Mouse (Mus musculus): ENCODE data around the gene Ciapin1. TPM values are rescaled to one million over a fixed set of nuclear protein-coding genes. Genes with fewer than 3 reads are reported as not detected.

Ciapin1 gene
- polyA plus RNA-seq, 1 experiment from 2014 or later: 104 TPM

DNA sequence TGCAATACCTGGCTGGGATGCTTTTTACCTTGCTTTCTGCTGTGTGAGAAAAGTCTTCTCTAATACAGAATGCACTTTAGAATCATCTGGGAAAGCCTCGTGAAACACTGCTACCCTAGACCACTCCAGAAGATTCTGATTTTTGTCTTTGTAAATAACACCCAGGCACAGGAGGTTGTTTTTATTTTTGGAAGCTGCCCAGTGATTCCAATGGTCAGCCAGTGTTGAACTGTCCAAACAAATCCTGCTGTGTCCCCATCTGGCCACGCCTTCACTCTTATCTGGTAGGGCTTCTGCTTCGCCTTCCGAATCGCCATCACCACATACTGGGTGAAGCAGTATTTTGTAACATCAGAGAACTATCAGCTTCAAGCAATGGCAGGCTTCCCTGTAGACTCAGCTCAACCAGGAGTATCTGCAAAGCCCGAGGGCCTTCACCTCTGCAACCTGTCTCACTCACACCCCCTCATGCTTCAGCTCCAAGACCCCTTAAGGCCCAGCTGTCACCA is 18.4 kb downstream of the Ciapin1 start:
- no peak for ATAC-seq (ENCODE audit: borderline replicate concordance, extremely low read depth, low FRiP score, low TSS enrichment)
- WGBS: 60% methylated on average over 6 of the region's 6 CpGs
- H3K4me2 ChIP-seq: no peak overlapping the region
- H3K9me3 ChIP-seq: no peaks in the 10 kb centered on the region
- no peak overlapping the region for H3K4me3 ChIP-seq
- H3K36me3 ChIP-seq: peaks cover 32% of the 10 kb centered on the region
- H3K27ac ChIP-seq: no peak overlapping the region
- no peaks in the 10 kb centered on the region for H3K27me3 ChIP-seq
- H3K4me1 ChIP-seq: no peaks in the 10 kb centered on the region
- H3K9ac ChIP-seq: no peak overlapping the region

DNA sequence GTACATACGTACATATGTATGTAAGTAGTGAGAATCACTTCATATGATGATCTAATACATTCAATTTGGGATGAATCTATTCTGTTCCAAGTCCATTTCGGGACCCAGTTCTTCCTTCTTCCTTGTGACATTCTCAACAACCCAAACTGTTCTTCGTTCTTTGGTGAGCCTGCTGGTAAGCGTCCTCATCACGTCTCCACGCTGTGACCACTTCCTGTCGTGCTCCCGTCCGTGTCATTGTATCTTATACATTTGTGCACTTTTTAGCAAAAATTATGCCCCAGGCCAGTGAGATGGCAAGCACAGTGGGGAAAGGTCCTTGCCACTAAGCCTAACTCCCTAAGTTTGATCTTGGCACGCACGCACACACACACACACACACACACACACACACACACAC is 20.2 kb downstream of the Ciapin1 start:
- Histone ChIP-seq H3K9ac (no peak overlapping the region), H3K9me3 (no peaks in the 10 kb centered on the region), H3K4me3 (no peak overlapping the region), H3K27ac (no peak overlapping the region), H3K4me2 (no peak overlapping the region), H3K4me1 (no peaks in the 10 kb centered on the region), H3K27me3 (no peaks in the 10 kb centered on the region), H3K36me3 (peaks cover 17% of the 10 kb centered on the region)
- ATAC-seq (ENCODE audit: borderline replicate concordance, extremely low read depth, low FRiP score, low TSS enrichment): no peak
- 70% methylated on average over 11 of the region's 11 CpGs for WGBS

DNA sequence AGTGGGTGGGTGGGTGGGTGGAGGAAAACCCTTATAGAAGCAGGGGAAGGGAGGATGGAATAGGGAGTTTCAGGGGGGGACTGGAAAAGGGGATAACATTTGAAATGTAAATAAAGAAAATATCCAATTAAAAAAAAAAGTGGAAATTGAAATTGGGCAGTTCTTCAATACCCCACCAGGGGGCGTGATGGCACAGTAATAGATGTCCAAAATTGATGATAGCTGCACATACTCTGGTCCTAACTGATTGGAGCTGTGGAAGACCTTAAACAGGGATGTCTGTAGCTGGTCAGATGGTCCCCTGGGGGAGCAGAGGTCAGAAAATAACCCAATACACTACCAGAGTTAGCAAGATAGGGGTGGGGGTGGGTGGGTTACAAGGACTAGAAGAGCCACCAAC is 23.6 kb downstream of the Ciapin1 start:
- Histone ChIP-seq H3K27me3 (no peaks in the 10 kb centered on the region), H3K27ac (no peak overlapping the region), H3K4me3 (no peak overlapping the region), H3K4me2 (no peak overlapping the region), H3K9ac (no peak overlapping the region), H3K9me3 (no peaks in the 10 kb centered on the region), H3K4me1 (no peaks in the 10 kb centered on the region), H3K36me3 (no peaks in the 10 kb centered on the region)
- WGBS: 0% methylated on average over 1 of the region's 1 CpGs
- no peak for ATAC-seq (ENCODE audit: borderline replicate concordance, extremely low read depth, low FRiP score, low TSS enrichment)

DNA sequence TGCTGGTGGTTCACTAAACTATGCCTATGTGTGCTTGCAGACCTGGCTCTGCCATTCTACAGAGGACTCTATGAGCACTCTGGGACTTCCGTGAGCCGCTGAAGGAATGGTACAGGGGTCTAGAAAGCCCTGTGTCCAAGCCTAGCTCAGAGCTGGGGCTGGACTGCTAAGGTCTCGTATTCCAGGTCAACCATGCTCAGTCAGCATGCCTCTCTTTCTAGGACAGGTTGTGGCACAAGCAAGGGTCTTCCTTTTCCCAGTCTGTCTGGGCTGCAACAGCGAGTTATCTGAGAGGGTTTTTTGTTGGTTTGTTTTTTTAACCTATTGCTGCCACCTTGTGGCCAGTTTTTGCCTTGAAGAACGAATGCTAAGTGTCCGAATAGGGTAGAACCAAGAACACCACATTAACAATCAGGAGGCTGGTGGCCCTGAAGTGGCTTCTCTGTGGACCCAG is 25.5 kb downstream of the Ciapin1 start:
- H3K9me3 ChIP-seq: no peaks in the 10 kb centered on the region
- no peak overlapping the region for H3K4me2 ChIP-seq
- H3K4me1 ChIP-seq: no peaks in the 10 kb centered on the region
- WGBS: 32% methylated on average over 6 of the region's 6 CpGs
- H3K27me3 ChIP-seq: no peaks in the 10 kb centered on the region
- H3K9ac ChIP-seq: no peak overlapping the region
- no peak overlapping the region for H3K4me3 ChIP-seq
- no peaks in the 10 kb centered on the region for H3K36me3 ChIP-seq
- ATAC-seq (ENCODE audit: borderline replicate concordance, extremely low read depth, low FRiP score, low TSS enrichment): peak; percentile 61; the same call in 1 of the 2 replicates
- no peak overlapping the region for H3K27ac ChIP-seq

DNA sequence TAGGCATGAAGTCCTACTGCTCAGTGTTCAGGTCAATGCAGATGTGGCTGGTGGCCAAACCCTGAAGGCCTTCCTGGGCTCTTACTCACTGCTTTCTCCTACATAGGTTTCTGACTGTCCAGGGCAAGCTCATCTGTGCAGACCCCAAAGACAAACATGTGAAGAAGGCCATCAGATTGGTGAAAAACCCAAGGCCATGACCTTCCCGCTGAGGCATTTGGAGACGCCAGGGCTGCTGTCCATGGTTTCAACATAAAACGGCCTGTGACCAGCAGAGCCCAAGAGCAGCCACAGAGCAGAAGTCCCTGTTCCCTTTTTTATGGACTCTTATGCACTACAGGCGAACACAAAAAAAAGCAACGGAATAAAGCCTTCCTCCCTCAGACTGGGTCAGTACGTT is 26.5 kb downstream of the Ciapin1 start:
- Histone ChIP-seq H3K36me3 (no peaks in the 10 kb centered on the region), H3K9ac (no peak overlapping the region), H3K9me3 (no peaks in the 10 kb centered on the region), H3K4me3 (no peak overlapping the region), H3K27me3 (no peaks in the 10 kb centered on the region), H3K4me1 (no peaks in the 10 kb centered on the region), H3K4me2 (no peak overlapping the region), H3K27ac (no peak overlapping the region)
- no peak for ATAC-seq (ENCODE audit: borderline replicate concordance, extremely low read depth, low FRiP score, low TSS enrichment)
- 55% methylated on average over 6 of the region's 6 CpGs for WGBS

DNA sequence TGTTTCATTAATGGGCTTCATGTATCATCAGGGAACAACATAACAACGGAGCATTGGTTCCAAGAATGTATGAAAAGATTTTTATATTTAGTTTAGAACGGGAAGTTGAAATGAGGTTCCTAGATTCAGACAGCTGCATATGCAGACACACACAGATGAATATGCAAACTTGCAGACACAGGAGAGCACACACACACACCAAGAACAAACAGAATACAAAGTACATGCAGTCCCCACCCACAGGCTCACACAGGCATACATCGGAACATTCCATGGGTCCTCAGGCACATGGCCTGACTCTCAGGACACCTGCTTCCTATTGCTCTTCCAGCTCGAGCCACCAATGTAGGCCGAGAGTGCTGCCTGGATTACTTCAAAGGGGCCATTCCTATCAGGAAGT is 27.3 kb downstream of the Ciapin1 start:
- H3K4me1 ChIP-seq: no peaks in the 10 kb centered on the region
- no peak overlapping the region for H3K4me2 ChIP-seq
- no peak overlapping the region for H3K9ac ChIP-seq
- no peaks in the 10 kb centered on the region for H3K9me3 ChIP-seq
- WGBS: 63% methylated on average over 5 of the region's 5 CpGs
- no peak for ATAC-seq (ENCODE audit: borderline replicate concordance, extremely low read depth, low FRiP score, low TSS enrichment)
- H3K27me3 ChIP-seq: no peaks in the 10 kb centered on the region
- H3K27ac ChIP-seq: no peak overlapping the region
- no peaks in the 10 kb centered on the region for H3K36me3 ChIP-seq
- H3K4me3 ChIP-seq: no peak overlapping the region

DNA sequence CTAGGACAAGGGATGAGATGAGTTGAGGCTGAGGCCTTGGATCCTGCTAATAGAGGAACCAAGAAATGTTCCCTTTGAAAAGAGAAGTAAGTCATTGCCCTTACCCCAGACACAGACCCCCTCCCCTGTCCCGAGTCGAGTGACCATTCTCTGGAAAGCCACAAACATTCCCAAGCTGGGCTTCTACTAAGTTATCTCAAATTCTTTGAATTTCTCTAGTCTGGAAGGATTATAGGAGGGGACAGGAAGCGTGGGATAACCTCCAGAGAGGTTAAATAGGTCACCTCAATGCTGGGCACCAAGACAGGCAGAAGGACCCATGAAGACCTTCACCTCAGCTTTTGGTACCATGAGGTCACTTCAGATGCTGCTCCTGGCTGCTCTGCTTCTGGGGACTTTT is 28.0 kb downstream of the Ciapin1 start, which contains the start of gene Ccl17:
Gene Ccl17 (plus strand): TSS at position 301 of the 400 bp plus-strand sequence.
- Histone ChIP-seq H3K9me3 (no peaks in the 10 kb centered on the region), H3K4me2 (no peak within 1 kb of the TSS), H3K9ac (no peak within 1 kb of the TSS), H3K27me3 (no peaks in the 10 kb centered on the region), H3K36me3 (no peaks in the 10 kb centered on the region), H3K4me3 (no peak within 1 kb of the TSS), H3K27ac (no peak within 1 kb of the TSS), H3K4me1 (no peaks in the 10 kb centered on the region)
- no peak for ATAC-seq (ENCODE audit: borderline replicate concordance, extremely low read depth, low FRiP score, low TSS enrichment)
- 26% methylated on average over 3 of the region's 3 CpGs for WGBS

DNA sequence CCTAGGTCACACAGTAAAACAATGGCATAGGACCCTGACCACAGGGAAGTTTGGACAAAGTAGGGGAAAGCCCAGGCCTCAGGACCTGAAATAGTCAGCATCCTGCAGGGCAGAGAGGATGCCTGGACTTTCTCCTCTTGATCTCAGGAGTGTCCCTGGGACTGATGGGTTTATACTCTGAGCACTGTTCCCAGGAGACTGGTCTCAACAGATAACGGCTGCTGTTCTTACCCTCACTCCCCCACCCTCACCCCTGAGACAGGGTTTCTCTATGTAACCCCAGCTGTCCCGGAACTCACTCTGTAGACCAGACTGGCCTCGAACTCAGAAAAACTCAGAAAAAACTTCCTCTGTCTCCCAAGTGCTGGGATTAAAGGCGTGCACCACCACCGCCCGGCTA is 29.8 kb downstream of the Ciapin1 start:
- ATAC-seq (ENCODE audit: borderline replicate concordance, extremely low read depth, low FRiP score, low TSS enrichment): no peak
- H3K9ac ChIP-seq: no peak overlapping the region
- H3K27me3 ChIP-seq: no peaks in the 10 kb centered on the region
- H3K4me3 ChIP-seq: no peak overlapping the region
- H3K27ac ChIP-seq: no peak overlapping the region
- no peak overlapping the region for H3K4me2 ChIP-seq
- WGBS: 70% methylated on average over 6 of the region's 6 CpGs
- H3K9me3 ChIP-seq: no peaks in the 10 kb centered on the region
- no peaks in the 10 kb centered on the region for H3K36me3 ChIP-seq
- H3K4me1 ChIP-seq: no peaks in the 10 kb centered on the region

DNA sequence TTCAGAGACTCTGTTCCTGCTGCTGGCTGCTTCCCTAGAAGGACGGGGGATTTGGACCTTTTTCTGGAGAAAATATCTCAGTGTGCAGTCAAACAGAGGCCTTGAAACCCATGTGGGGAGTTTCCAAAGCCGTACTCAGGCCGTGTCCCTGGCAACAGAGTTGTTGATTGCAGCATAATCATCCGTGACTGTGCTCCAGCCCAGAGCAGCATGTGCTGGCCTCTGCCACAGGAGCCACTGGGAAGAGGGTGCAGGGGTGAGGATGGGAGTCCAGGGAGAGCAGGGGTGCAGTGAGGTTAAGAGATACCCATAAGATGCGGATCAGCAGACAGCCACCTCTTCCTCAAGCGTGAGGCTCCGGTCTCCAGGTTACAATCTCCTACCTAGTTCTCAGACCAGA is 30.7 kb downstream of the Ciapin1 start:
- Histone ChIP-seq H3K4me1 (no peaks in the 10 kb centered on the region), H3K36me3 (no peaks in the 10 kb centered on the region), H3K9me3 (no peaks in the 10 kb centered on the region), H3K9ac (no peak overlapping the region), H3K4me3 (no peak overlapping the region), H3K27me3 (no peaks in the 10 kb centered on the region), H3K4me2 (no peak overlapping the region), H3K27ac (no peak overlapping the region)
- WGBS: 54% methylated on average over 7 of the region's 7 CpGs
- no peak for ATAC-seq (ENCODE audit: borderline replicate concordance, extremely low read depth, low FRiP score, low TSS enrichment)

DNA sequence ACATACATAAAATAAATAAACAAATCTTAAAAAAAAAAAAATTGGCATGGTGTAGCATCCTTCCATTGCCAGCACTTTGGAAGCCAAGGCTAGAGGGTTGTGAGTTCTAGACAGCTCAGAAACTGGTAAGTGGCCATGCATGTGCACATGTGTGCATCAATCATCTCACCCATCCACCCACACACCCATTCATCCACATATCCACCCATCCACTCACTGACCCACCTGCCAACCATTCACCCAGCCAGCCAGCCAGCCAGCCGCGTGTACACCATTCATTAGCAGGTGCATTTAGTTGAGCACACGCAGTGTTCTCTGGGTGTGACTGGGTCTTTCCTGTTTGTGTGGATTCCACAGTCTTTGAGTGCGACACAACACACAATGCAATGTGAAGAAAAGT is 32.3 kb downstream of the Ciapin1 start:
- no peaks in the 10 kb centered on the region for H3K9me3 ChIP-seq
- no peak overlapping the region for H3K4me3 ChIP-seq
- H3K36me3 ChIP-seq: no peaks in the 10 kb centered on the region
- WGBS: 65% methylated on average over 4 of the region's 4 CpGs
- no peak overlapping the region for H3K9ac ChIP-seq
- no peaks in the 10 kb centered on the region for H3K27me3 ChIP-seq
- H3K27ac ChIP-seq: no peak overlapping the region
- H3K4me1 ChIP-seq: peaks cover 4% of the 10 kb centered on the region; the same call in 1 of the 2 replicates
- no peak overlapping the region for H3K4me2 ChIP-seq
- ATAC-seq (ENCODE audit: borderline replicate concordance, extremely low read depth, low FRiP score, low TSS enrichment): no peak

DNA sequence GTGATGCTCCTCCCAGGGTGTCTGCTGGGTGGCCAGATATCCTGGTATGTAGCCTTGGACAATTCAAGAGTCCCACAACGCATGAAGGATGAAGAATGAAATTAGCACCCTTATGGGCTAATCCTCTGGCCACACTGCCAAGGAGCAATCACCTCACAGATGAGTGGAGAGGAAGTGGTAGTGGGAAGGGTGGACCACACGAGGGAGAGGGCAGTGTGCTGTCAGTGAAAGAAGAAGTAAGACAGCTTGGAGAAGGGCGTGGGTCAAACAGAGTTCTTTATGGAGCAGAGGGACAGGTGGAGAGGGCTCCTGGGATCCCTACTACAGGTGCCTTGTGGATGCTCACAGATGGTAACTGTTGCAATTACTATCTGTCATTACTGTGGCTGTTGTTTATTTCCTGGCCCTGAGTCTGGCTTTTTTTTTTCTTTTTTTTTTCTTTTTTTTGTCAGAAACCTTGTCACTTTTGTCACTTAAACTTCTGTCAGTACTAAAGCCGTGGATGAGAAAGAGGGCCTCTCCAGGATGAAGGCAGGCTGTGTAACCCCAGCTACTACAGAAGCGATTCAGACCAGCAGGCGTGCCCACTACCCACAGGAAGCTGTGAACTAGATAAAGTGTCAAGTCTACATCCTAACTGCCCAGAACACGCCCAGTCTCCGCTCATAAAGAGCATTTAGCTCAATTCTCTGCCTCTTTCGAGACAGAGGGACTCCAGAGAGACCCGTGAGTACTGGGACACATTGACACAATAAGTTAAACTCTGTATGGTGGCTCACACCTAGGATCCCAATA is 33.4 kb downstream of the Ciapin1 start:
- 56% methylated on average over 10 of the region's 10 CpGs for WGBS
- H3K9me3 ChIP-seq: no peaks in the 10 kb centered on the region
- H3K27me3 ChIP-seq: no peaks in the 10 kb centered on the region
- no peak for ATAC-seq (ENCODE audit: borderline replicate concordance, extremely low read depth, low FRiP score, low TSS enrichment)
- no peak overlapping the region for H3K27ac ChIP-seq
- H3K36me3 ChIP-seq: no peaks in the 10 kb centered on the region
- H3K4me1 ChIP-seq: peaks cover 4% of the 10 kb centered on the region; the same call in 1 of the 2 replicates
- H3K4me2 ChIP-seq: no peak overlapping the region
- no peak overlapping the region for H3K4me3 ChIP-seq
- H3K9ac ChIP-seq: no peak overlapping the region

DNA sequence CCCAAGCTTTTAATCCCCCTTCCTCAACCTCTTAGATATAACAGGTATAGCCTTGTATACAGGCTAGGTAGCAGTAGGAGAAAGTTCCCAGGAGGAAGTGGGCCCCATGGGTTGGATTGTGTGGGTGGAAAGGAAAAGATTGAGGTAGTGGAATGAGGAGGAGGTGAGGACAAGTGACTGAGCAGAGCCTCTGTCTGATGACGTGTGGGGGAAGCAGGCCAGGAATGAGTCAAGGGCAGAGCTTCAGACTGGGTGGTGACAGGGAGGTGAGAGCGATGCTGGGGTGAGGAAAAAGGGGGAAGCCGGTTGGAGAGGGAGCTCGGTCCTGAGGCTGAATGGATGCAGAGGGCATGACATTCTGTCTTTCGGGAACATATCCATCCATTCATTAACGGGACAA is 34.6 kb downstream of the Ciapin1 start:
- Histone ChIP-seq H3K36me3 (no peaks in the 10 kb centered on the region), H3K4me3 (no peak overlapping the region), H3K4me1 (peaks cover 4% of the 10 kb centered on the region; the same call in 1 of the 2 replicates), H3K9ac (no peak overlapping the region), H3K27me3 (no peaks in the 10 kb centered on the region), H3K4me2 (no peak overlapping the region), H3K9me3 (no peaks in the 10 kb centered on the region), H3K27ac (no peak overlapping the region)
- ATAC-seq (ENCODE audit: borderline replicate concordance, extremely low read depth, low FRiP score, low TSS enrichment): no peak
- WGBS: 64% methylated on average over 6 of the region's 6 CpGs
